Mouse (Mus musculus): ENCODE data around the gene Hcn2. TPM values are rescaled to one million over a fixed set of nuclear protein-coding genes. Genes with fewer than 3 reads are reported as not detected.

The Hcn2 gene
- polyA plus RNA-seq (2012; ENCODE audit: low replicate concordance), result 3.5 and 7.7 TPM in 2 replicates

GRCm38 (mm10) chr10:79716254-79716987, at the start of gene Hcn2:
TSS of gene Hcn2 (plus strand) at chr10:79716634.

GRCm38 (mm10) chr10:79668771-79669575, 47.5 kb upstream of the Hcn2 start, which contains the start of gene Tpgs1:
TSS of gene Tpgs1 (plus strand) at chr10:79669369.

GRCm38 (mm10) chr10:79681591-79682245, 34.7 kb upstream of the Hcn2 start, which contains the start of gene Cdc34:
TSS of gene Cdc34 (plus strand) at chr10:79682195.

GRCm38 (mm10) chr10:79688720-79689119, 27.7 kb upstream of the Hcn2 start, which contains the start of gene Gzmm:
TSS of gene Gzmm (plus strand) at chr10:79689020.

GRCm38 (mm10) chr10:79704065-79704969, 12.1 kb upstream of the Hcn2 start, which contains the start of gene Bsg:
TSS of gene Bsg (plus strand) at chr10:79704491.

GRCm38 (mm10) chr10:79745898-79746773, 29.7 kb downstream of the Hcn2 start, which contains the start of gene Polrmt:
TSS of gene Polrmt (minus strand) at chr10:79746581.

GRCm38 (mm10) chr10:79754856-79755516, 38.6 kb downstream of the Hcn2 start, which contains the start of gene Fgf22:
TSS of gene Fgf22 (plus strand) at chr10:79755076.

GRCm38 (mm10) chr10:79766508-79767325, 50.3 kb downstream of the Hcn2 start, which contains the start of gene Rnf126:
TSS of gene Rnf126 (minus strand) at chr10:79766952.

GRCm38 (mm10) chr10:79777103-79777531, 60.7 kb downstream of the Hcn2 start, which contains the start of gene Fstl3:
TSS of gene Fstl3 (plus strand) at chr10:79777272.

Other genes starting within 250 kb of the Hcn2 start
- gene Vmn2r83, start 247.9 kb upstream of the Hcn2 start, polyA plus RNA-seq (2012; ENCODE audit: low replicate concordance), result not detected in 2 replicates
- 13.2 and 27.3 TPM in 2 replicates for gene Plpp2, start 182.8 kb upstream of the Hcn2 start, polyA plus RNA-seq (2012; ENCODE audit: low replicate concordance)
- gene Mier2, start 161.4 kb upstream of the Hcn2 start, polyA plus RNA-seq (2012; ENCODE audit: low replicate concordance), result 82.6 and 91.5 TPM in 2 replicates
- gene Theg, start 129.3 kb upstream of the Hcn2 start, polyA plus RNA-seq (2012; ENCODE audit: low replicate concordance), result not detected in 2 replicates
- gene C2cd4c, start 102.6 kb upstream of the Hcn2 start, polyA plus RNA-seq (2012; ENCODE audit: low replicate concordance), result 0.02 TPM in 1 of 2 replicates, not detected in the other
- 0.07 and 0.15 TPM in 2 replicates for gene Shc2, start 78.7 kb upstream of the Hcn2 start, polyA plus RNA-seq (2012; ENCODE audit: low replicate concordance)
- not detected in 2 replicates for gene Odf3l2, start 70.9 kb upstream of the Hcn2 start, polyA plus RNA-seq (2012; ENCODE audit: low replicate concordance)
- 1.2 and 4.1 TPM in 2 replicates for gene Madcam1, start 52.1 kb upstream of the Hcn2 start, polyA plus RNA-seq (2012; ENCODE audit: low replicate concordance)
- 124 and 133 TPM in 2 replicates for gene Tpgs1, start 47.3 kb upstream of the Hcn2 start, polyA plus RNA-seq (2012; ENCODE audit: low replicate concordance)
- 509 and 614 TPM in 2 replicates for gene Cdc34, start 34.4 kb upstream of the Hcn2 start, polyA plus RNA-seq (2012; ENCODE audit: low replicate concordance)
- gene Gzmm, start 27.6 kb upstream of the Hcn2 start, polyA plus RNA-seq (2012; ENCODE audit: low replicate concordance), result 0.73 and 5.0 TPM in 2 replicates
- gene Bsg, start 12.1 kb upstream of the Hcn2 start, polyA plus RNA-seq (2012; ENCODE audit: low replicate concordance), result 1,297 and 3,633 TPM in 2 replicates
- 55.2 and 56.1 TPM in 2 replicates for gene Polrmt, start 29.9 kb downstream of the Hcn2 start, polyA plus RNA-seq (2012; ENCODE audit: low replicate concordance)
- 0.23 TPM in 1 of 2 replicates, not detected in the other for gene Fgf22, start 38.4 kb downstream of the Hcn2 start, polyA plus RNA-seq (2012; ENCODE audit: low replicate concordance)
- 437 and 591 TPM in 2 replicates for gene Rnf126, start 50.3 kb downstream of the Hcn2 start, polyA plus RNA-seq (2012; ENCODE audit: low replicate concordance)
- gene Fstl3, start 60.6 kb downstream of the Hcn2 start, polyA plus RNA-seq (2012; ENCODE audit: low replicate concordance), result 1.4 and 2.5 TPM in 2 replicates
- 0.16 TPM in 1 of 2 replicates, not detected in the other for gene Prss57, start 74.3 kb downstream of the Hcn2 start, polyA plus RNA-seq (2012; ENCODE audit: low replicate concordance)
- 6.9 and 13.2 TPM in 2 replicates for gene Palm, start 76.9 kb downstream of the Hcn2 start, polyA plus RNA-seq (2012; ENCODE audit: low replicate concordance)
- 0.45 TPM in 1 of 2 replicates, not detected in the other for gene Misp, start 104.4 kb downstream of the Hcn2 start, polyA plus RNA-seq (2012; ENCODE audit: low replicate concordance)
- gene Ptbp1, start 137.8 kb downstream of the Hcn2 start, polyA plus RNA-seq (2012; ENCODE audit: low replicate concordance), result 557 and 1,313 TPM in 2 replicates
- gene Prtn3, start 157.8 kb downstream of the Hcn2 start, polyA plus RNA-seq (2012; ENCODE audit: low replicate concordance), result 10.8 and 17.6 TPM in 2 replicates
- 0.51 and 0.96 TPM in 2 replicates for gene Plppr3, start 158.0 kb downstream of the Hcn2 start, polyA plus RNA-seq (2012; ENCODE audit: low replicate concordance)
- 4.2 and 5.4 TPM in 2 replicates for gene Elane, start 169.6 kb downstream of the Hcn2 start, polyA plus RNA-seq (2012; ENCODE audit: low replicate concordance)
- gene Cfd, start 174.2 kb downstream of the Hcn2 start, polyA plus RNA-seq (2012; ENCODE audit: low replicate concordance), result not detected in 2 replicates
- 54.4 and 61.9 TPM in 2 replicates for gene Med16, start 192.3 kb downstream of the Hcn2 start, polyA plus RNA-seq (2012; ENCODE audit: low replicate concordance)
- gene Gm26602, start 194.2 kb downstream of the Hcn2 start, polyA plus RNA-seq (2012; ENCODE audit: low replicate concordance), result not detected in 2 replicates
- 0.52 and 0.64 TPM in 2 replicates for gene Kiss1r, start 200.3 kb downstream of the Hcn2 start, polyA plus RNA-seq (2012; ENCODE audit: low replicate concordance)
- 102 and 146 TPM in 2 replicates for gene R3hdm4, start 204.6 kb downstream of the Hcn2 start, polyA plus RNA-seq (2012; ENCODE audit: low replicate concordance)
- 59.2 and 117 TPM in 2 replicates for gene Arid3a, start 210.4 kb downstream of the Hcn2 start, polyA plus RNA-seq (2012; ENCODE audit: low replicate concordance)
- 67.7 and 87.8 TPM in 2 replicates for gene Wdr18, start 243.5 kb downstream of the Hcn2 start, polyA plus RNA-seq (2012; ENCODE audit: low replicate concordance)

All from leukemia stem cell, adult 10-12 weeks (primary cell).